Mouse (Mus musculus) fat pad, adult 2 months (tissue): ENCODE results near the gene Vmn2r34.
"Not testable (repeated sequence)": the region's sequence is repeated elsewhere in the genome, so short reads cannot be mapped to it uniquely, and the experiment has no call there.

Experiments
- DNase-seq: peaks from one replicate; pipeline ENCODE4 v3.0.0-alpha.2; 2011; ENCODE audit warnings: low read depth, low spot score; ENCODE audit errors: extremely low read depth

Vmn2r34 gene

GRCm38 (mm10) chr7:7689413-7689812 is at the start of gene Vmn2r34:
Gene Vmn2r34, minus strand, starts transcription at chr7:7689513.
- DNase-seq = not testable (repeated sequence)

GRCm38 (mm10) chr7:7674032-7674431 is 15.3 kb downstream of the Vmn2r34 start:
- DNase-seq = not testable (repeated sequence)
